Mouse (Mus musculus) kidney, adult 8-10 months (tissue): ENCODE data around the gene Skap2.
A peak's percentile ranks its signal among the peaks of the same experiment; 100 is the strongest.

Experiments
- DNase-seq, 2 experiments: peaks; one replicate each; pipeline ENCODE4 v3.0.0; 2022

Skap2 gene

GRCm38 (mm10) chr6:51825621-51826021, 186.7 kb downstream of the Skap2 start:
- DNase-seq: peak; percentile 52 to 58

DNA sequence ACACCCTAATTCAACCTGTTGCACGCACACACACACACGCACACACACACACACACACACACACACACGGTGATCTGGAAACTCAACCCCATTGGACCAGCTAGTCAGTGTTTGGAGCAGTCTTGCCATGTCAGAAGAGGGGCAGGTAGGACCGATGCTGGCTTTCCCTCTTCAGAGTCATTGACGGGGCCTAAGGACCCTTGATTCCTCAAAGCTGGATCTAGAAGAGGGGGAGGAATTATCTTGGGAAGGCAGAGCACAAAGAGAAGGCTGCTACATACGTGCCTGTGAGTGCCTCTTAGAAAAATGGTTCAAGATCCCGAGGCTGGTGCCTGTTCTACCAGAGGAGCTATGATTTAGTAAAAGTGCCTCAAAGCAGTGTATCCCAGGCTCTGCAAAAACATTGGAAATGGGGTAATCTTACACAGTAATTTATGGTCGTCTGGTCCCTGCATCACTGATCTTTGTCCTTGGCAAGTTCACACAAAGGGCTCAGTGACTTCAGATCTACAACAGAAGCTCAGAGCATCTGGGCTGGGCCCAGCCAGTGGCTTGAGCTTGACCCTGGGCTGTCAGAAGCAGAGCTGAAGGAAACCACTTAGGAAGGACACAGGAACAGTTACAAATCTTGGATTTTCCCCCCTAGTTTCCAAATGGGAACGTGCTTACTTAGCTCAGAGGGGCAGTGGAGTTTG, 188.1 kb downstream of the Skap2 start:
- DNase-seq: no peak

GRCm38 (mm10) chr6:51822049-51822448, 190.3 kb downstream of the Skap2 start:
- peak; percentile 16 to 47 for DNase-seq

DNA sequence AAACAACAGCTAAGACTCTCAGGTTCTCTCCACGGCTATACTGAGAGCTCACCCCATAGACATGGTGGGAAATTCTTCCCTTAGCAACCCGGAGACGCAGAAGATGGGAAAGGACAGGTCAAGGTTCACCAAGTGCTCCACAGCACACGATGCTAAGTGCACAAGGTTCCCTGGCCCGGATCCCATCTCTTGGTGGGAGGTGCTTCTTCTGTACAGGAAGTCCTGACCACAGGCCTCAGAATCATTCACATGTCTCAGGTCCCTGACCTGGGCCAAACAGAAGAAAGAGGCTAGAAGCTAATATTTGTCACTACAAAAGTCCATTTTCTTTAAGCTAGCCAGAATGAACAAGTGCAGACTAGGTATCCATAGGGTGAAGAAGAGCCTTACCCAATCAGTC, 191.5 kb downstream of the Skap2 start:
- DNase-seq: peak; percentile 60 to 74

DNA sequence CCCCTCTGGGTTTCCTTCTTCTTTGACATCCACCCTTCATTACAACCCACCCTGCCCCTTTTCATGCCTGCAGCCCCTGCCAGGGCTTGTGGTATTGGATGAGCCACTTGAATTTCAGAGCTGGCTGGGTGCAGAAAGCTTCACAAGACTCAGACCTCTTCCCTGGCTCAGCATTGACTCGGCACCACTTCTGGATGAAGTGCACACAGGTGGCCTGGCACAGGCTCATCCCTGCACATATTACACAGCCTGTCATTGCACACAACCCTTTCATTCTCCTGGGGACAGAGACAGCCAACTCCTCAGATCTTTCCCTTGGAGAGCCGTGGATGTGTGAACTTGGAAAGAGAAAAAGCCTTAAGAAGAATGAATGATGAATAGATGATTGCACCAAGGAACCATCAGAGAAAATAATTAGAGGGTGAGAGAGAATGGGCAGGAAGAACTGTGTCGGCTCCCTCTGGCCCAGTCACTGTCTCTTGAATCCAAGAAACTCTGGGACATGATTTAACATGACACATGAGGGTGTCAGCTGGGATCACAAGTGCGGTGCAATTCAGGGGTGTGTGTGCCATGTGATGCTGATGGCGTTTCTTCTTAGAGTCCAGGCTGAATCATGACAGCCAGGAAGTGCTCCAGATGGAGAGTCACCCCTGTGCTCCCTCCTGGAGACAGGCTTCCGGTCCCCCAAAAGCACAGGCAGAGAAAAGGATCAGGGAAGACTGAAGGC, 195.3 kb downstream of the Skap2 start:
- DNase-seq: no peak

GRCm38 (mm10) chr6:51810906-51811305, 201.4 kb downstream of the Skap2 start:
- DNase-seq: no peak

DNA sequence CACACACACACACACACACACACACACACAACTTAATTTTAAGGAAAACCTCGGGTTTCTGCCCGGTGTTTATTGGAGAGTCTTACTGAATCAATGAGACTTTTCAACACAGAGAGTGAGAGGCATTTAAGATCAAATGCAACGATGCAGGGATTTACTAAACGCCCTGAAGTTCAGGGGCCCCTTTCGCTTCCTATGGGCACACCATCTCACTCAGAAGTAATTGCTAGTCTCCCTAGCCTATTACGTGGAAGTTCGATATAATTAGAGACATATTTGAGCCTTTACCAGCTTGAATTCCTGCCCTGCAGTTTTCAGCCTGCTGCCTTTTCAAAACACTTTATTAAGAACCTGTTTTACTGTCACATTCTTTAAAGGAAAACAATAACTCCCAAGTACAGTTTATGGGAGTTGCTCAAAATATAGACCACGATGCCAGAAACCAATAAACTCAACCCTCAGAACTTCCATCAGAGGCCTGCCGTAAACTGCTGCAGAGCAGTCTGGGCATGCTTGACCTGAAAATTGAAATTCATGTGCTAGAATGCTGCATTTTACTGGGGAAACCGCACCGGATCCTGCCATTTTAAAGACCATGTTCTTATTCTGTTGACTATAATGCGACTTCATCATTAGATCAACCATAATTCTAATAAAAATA, 203.1 kb downstream of the Skap2 start:
- DNase-seq: no peak

DNA sequence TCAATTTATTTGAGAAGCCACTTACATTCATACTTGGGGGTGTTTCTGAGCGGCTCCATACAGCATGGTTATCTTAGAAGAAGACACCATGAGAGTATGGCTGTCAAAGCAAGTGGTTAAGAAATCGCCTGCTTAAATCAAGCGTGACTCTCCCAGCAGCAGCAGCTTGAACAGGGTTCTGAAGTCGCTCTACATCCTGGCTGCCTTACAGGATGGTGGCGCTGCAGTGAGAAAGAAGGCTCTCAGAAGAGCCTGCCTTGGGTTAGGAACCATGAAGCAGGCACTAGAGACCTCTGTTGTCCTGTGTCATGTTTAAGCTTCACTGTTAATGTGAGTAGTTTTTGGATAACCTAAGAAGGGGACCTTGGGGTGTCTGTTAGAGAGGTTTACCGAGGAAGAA, 204.3 kb downstream of the Skap2 start:
- no peak for DNase-seq
